Mouse (Mus musculus) neural tube, embryonic 11.5 days (tissue): Measurements from ENCODE around the gene R3hdm4. TPM values are rescaled to one million over a fixed set of nuclear protein-coding genes. Genes with fewer than 3 reads are reported as not detected.

Source experiments
- ATAC-seq: fragments of 200-750 bp; cut with Nextera tagmentation; 2 replicates; pipeline ENCODE4 v1.8.0; 2017; ENCODE audit warnings: moderate number of reproducible peaks, mild to moderate bottlenecking, moderate TSS enrichment, moderate library complexity; ENCODE audit not compliant: insufficient read depth, low FRiP score, low TSS enrichment
- DNase-seq: peaks from one replicate; pipeline ENCODE4 v3.0.0-alpha.2; 2015; ENCODE audit warnings: low spot score
- H3K27ac ChIP-seq: fragments of 300-500 bp; sonication (generic); 2 replicates; pipeline ENCODE4 v1.5.1; 2014; ENCODE audit warnings: low read depth, mild to moderate bottlenecking, low read length
- H3K27me3 ChIP-seq: fragments of 300-500 bp; sonication (generic); 2 replicates; pipeline ENCODE4 v1.6.1; 2014; ENCODE audit warnings: mild to moderate bottlenecking, low read length, mixed read lengths; ENCODE audit not compliant: control insufficient read depth, insufficient read depth
- H3K36me3 ChIP-seq: fragments of 300-500 bp; sonication (generic); 2 replicates; pipeline ENCODE4 v1.6.1; 2014; ENCODE audit warnings: mild to moderate bottlenecking, low read length, moderate library complexity, mixed read lengths; ENCODE audit not compliant: control insufficient read depth, insufficient read depth
- H3K4me1 ChIP-seq: fragments of 300-500 bp; sonication (generic); 2 replicates; pipeline ENCODE4 v1.6.1; 2014; ENCODE audit warnings: low read length, mixed read lengths; ENCODE audit not compliant: control insufficient read depth, insufficient read depth
- H3K4me2 ChIP-seq: fragments of 300-500 bp; sonication (generic); 2 replicates; pipeline ENCODE4 v1.6.1; 2014; ENCODE audit warnings: low read depth, mild to moderate bottlenecking, moderate library complexity
- H3K4me3 ChIP-seq: fragments of 300-500 bp; sonication (generic); 2 replicates; pipeline ENCODE4 v1.5.1; 2014; ENCODE audit warnings: low read depth, low read length
- H3K9ac ChIP-seq: fragments of 300-500 bp; sonication (generic); 2 replicates; pipeline ENCODE4 v1.6.1; 2014; ENCODE audit warnings: mild to moderate bottlenecking, low read length
- H3K9me3 ChIP-seq: fragments of 300-500 bp; sonication (generic); 2 replicates; pipeline ENCODE4 v1.6.1; 2016; ENCODE audit warnings: low read length; ENCODE audit not compliant: control insufficient read depth
- WGBS: fragments of 180-500 bp; shearing (Covaris S2); extraction: QIAGEN DNeasy Blood & Tissue Kit; methylation state at CpG from one replicate; pipeline ENCODE4 v1.1.7; 2014; 5-methylcytosine and 5-hydroxymethylcytosine counted together
- polyA plus RNA-seq: library from polyadenylated mRNA; unstranded; fragments of >200 nt; fragmentation: Nextera tagmentation; extraction: Ambion mirVana; gene quantifications from 2 replicates; pipeline ENCODE4 v1.2.1, GENCODE M21; 2014

The R3hdm4 gene
- polyA plus RNA-seq, 1 experiment from 2014 or later, result 156 TPM

DNA sequence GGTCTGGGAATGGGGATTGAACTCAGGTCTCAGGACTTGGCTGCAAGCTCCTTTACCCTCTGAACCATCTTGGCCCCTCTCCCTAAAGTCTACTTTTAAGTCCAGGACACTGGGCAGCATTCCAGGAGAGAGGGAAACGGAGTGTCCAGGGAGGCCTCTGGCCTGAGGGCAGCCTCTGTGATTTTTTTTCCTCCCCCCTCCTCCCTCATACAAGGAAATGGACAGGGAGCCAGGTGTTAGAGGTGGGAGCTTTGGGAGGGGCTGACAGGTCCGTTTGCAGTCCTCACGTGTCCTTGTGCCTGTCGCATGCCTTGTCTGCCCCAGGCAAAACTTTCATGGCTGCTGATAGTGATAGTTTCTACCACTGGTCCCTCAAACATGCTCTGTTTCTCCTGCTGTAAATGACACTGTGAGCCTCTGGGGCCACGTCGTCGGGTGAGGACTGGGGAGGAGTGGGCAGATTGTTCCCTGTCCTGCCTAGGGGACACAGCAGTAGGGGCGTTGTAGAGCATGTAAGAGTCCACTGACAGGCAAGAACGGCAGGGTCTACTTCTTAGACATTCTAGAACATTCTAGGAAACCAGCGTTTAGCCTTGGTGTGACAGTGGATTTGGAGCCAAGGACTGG is 15.4 kb upstream of the R3hdm4 start:
- no peak overlapping the region for H3K4me2 ChIP-seq
- no peaks in the 10 kb centered on the region for H3K9me3 ChIP-seq
- H3K36me3 ChIP-seq, result peaks cover 3% of the 10 kb centered on the region; the same call in 1 of the 2 replicates
- H3K27me3 ChIP-seq, result no peaks in the 10 kb centered on the region
- H3K4me3 ChIP-seq, result no peak overlapping the region
- 81% methylated on average over 10 of the region's 10 CpGs for WGBS
- H3K4me1 ChIP-seq, result peaks cover 22% of the 10 kb centered on the region
- DNase-seq (no peak), ATAC-seq (no peak)
- H3K27ac ChIP-seq, result no peak overlapping the region
- no peak overlapping the region for H3K9ac ChIP-seq

DNA sequence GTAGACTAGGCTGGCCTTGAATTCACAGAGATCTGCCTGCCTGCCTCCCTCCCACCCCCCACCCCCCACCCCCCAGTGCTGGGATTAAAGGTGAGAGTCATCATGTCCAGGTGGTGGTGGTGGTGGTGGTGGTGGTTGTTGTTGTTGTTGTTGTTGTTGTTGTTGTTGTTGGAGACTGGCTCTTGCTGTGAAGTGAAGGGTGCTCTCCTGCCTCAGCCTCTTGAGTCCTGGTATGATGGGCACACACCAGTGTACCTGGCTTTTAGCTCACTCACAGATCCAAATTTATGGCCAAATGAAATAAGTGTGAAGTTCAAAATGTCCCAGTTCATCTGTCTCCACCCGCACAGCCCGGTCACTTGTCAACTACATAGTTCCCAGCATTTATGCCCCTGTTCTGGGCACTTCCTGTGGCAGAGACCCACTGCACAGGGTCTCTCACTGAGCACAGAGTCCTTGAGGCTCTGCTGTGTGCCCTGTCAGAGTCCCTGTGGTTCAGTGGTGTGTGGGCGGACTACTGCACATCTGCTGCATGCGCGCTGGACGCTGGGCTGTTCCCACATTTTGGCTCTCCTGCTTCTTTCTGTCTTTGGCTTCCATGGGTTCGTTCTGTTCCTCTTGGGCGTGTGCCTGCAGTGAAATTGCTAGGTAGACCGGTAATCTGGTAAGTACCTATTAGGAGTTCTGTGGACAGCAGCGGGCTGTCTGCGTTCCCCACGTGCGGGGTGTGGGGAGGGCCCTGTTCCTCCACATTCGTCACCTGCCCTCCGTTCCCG is 14.0 kb upstream of the R3hdm4 start:
- DNase-seq (no peak), ATAC-seq (no peak)
- Histone ChIP-seq H3K4me2 (no peak overlapping the region), H3K4me3 (no peak overlapping the region), H3K27ac (no peak overlapping the region), H3K4me1 (peaks cover 25% of the 10 kb centered on the region), H3K36me3 (peaks cover 6% of the 10 kb centered on the region), H3K9ac (no peak overlapping the region), H3K9me3 (no peaks in the 10 kb centered on the region), H3K27me3 (no peaks in the 10 kb centered on the region)
- WGBS, result 91% methylated on average over 16 of the region's 16 CpGs

DNA sequence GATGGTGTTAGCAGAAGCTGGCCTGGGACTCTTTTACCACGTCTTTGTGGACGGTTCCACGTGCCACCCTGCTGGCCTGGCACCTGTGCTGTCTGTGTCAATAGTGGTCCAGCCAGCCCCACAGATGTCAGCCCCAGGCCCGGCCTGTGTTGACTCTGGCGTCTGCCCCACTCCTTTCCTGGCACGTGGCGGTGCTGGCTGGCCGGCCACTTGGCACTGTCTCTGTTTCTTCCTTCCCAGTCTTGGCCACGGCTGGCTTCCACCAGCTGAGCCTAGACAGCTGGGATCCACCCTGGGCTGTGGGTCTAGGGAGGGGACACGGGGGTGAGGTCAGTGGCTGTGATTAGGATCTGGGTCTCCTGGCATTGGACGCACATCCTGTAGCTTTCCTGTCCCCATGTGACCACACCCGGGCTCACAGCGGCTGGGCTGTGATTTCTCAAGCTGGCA is 13.3 kb upstream of the R3hdm4 start:
- no peak for ATAC-seq
- DNase-seq, result no peak
- no peak overlapping the region for H3K4me3 ChIP-seq
- H3K4me1 ChIP-seq, result peaks cover 30% of the 10 kb centered on the region
- H3K4me2 ChIP-seq, result no peak overlapping the region
- no peaks in the 10 kb centered on the region for H3K9me3 ChIP-seq
- H3K27ac ChIP-seq, result no peak overlapping the region
- H3K36me3 ChIP-seq, result peaks cover 6% of the 10 kb centered on the region
- WGBS, result 65% methylated on average over 13 of the region's 13 CpGs
- no peaks in the 10 kb centered on the region for H3K27me3 ChIP-seq
- H3K9ac ChIP-seq, result no peak overlapping the region

DNA sequence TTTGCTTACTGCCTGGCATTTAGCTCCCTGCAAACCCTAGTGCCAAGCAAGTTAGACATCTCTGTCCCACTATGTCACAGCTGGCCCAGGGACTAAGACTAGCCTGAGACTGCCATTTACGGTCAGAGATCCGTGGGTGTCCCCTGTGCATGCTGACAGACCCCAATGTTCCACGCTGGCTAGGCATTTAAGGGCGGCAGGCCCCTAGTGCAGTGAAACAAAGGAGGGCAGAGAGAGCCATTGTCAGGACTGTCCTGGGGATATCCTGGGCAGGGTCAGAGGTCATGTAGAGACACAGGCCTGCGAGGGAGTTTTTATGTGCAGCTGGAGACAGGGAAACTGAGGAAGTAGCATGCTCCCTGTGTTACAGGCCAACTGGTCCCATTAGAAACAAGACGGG is 12.9 kb upstream of the R3hdm4 start:
- DNase-seq (no peak), ATAC-seq (no peak)
- Histone ChIP-seq H3K27me3 (no peaks in the 10 kb centered on the region), H3K4me2 (no peak overlapping the region), H3K27ac (no peak overlapping the region), H3K9me3 (no peaks in the 10 kb centered on the region), H3K4me3 (no peak overlapping the region), H3K36me3 (peaks cover 6% of the 10 kb centered on the region), H3K4me1 (peaks cover 34% of the 10 kb centered on the region), H3K9ac (no peak overlapping the region)
- 30% methylated on average over 6 of the region's 6 CpGs for WGBS

DNA sequence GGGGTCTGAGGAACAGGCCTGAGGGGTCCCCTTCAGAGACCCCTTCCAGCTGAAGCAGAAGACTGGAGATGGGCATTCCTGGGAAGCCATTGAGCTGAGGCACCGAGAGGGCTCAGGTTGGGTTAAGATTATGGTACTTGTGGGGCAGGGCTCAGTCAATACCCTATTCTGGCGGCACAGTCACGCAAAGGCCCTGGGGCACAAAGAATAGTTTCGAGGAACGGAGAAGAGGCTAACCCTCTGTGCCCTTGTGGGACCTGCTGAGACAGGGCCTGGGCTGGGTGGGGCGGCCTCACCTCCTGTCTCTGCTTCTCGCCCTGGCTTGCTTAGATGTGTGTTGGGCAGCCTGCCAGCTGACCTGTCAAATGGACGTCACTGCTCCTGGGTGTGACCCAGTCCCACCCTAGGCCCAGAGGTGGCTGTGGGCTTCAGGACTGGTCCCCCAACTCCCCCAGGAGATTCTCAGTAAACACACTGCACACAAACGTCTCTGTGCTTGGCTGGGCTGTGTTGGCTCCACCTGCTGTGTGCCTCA is 12.2 kb upstream of the R3hdm4 start:
- DNase-seq, result no peak
- H3K4me3 ChIP-seq, result no peak overlapping the region
- peaks cover 36% of the 10 kb centered on the region for H3K4me1 ChIP-seq
- WGBS, result 55% methylated on average over 9 of the region's 9 CpGs
- no peak for ATAC-seq
- no peak overlapping the region; the same call in 1 of the 2 replicates for H3K9ac ChIP-seq
- H3K4me2 ChIP-seq, result no peak overlapping the region; the same call in 1 of the 2 replicates
- H3K27ac ChIP-seq, result 0 out of 2 replicates have a peak overlapping the region, but pooled peaks have one; percentile 34
- H3K36me3 ChIP-seq, result peaks cover 6% of the 10 kb centered on the region
- no peaks in the 10 kb centered on the region for H3K9me3 ChIP-seq
- no peaks in the 10 kb centered on the region for H3K27me3 ChIP-seq

DNA sequence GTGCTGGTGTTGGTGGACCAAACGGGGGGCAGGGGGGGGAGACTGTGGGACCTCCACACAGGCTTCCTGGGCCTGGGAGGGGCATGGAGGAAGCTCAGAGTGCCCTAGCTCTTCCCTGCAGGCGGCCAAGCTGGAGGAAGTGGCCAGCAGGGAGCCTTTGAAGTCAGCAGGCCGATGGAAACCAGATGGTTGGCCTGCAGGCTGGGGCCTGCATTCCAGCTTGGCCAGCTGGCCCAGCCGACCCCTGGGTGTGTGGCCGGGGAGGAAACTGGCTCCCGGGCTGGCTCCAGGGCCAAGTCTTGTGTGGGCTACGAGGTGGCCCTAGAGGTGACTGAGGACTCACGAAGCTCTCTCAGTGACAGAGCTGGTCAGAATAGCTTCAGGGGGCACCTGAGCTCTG is 11.7 kb upstream of the R3hdm4 start:
- Histone ChIP-seq H3K27me3 (no peaks in the 10 kb centered on the region), H3K9ac (no peak overlapping the region; the same call in 1 of the 2 replicates), H3K27ac (peak overlapping the region; percentile 23; the same call in 1 of the 2 replicates), H3K4me1 (peaks cover 33% of the 10 kb centered on the region), H3K4me3 (no peak overlapping the region), H3K36me3 (peaks cover 6% of the 10 kb centered on the region), H3K9me3 (no peaks in the 10 kb centered on the region), H3K4me2 (peak overlapping the region; percentile 19)
- DNase-seq (peak; percentile 52), ATAC-seq (no peak)
- 9% methylated on average over 8 of the region's 8 CpGs for WGBS

DNA sequence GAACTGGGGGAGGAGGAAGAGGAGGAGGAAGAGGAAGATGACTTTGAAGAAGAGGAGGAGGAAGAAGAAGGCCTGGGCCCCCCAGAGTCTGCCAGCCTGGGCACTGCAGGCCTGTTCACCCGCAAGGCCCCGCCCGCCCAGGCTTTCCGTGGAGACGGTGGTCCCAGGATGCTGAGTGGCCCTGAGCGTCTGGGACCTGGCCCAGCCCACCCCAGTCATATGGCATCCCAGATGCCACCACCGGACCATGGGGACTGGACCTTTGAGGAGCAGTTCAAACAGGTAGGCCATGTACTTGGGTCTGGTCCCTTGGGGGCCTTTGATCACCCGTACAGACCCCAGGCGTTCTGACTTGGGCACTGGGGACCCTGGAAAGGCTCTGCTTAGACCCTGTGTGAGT is 10.8 kb upstream of the R3hdm4 start:
- no peak overlapping the region for H3K9ac ChIP-seq
- ATAC-seq, result no peak

DNA sequence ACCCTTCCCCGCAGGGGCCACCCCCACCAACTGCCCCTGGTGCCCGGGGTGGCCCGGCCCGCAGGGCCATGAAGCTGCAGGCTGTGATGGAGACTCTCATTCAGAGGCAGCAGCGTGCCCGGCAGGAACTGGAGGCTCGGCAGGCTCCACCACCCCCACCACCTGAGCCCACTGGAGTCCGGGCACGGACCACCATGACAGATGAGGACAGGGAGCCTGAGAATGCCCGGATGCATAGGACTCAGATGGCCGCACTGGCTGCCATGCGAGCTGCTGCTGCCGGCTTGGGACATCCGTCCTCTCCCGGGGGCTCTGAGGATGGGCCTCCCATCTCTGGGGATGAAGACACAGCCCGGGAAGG is 9.8 kb upstream of the R3hdm4 start:
- no peak for ATAC-seq
- 83% methylated on average over 16 of the region's 16 CpGs for WGBS
- Histone ChIP-seq H3K9me3 (no peaks in the 10 kb centered on the region), H3K9ac (no peak overlapping the region), H3K36me3 (peaks cover 6% of the 10 kb centered on the region), H3K4me1 (peaks cover 39% of the 10 kb centered on the region), H3K4me3 (no peak overlapping the region), H3K27me3 (no peaks in the 10 kb centered on the region), H3K4me2 (no peak overlapping the region), H3K27ac (no peak overlapping the region)
- no peak for DNase-seq

More for the DNA sequence above, 10.8 kb upstream of the R3hdm4 start:
- no peak overlapping the region for H3K27ac ChIP-seq
- 82% methylated on average over 9 of the region's 9 CpGs for WGBS
- no peaks in the 10 kb centered on the region for H3K27me3 ChIP-seq
- H3K4me2 ChIP-seq, result no peak overlapping the region
- DNase-seq, result no peak
- no peak overlapping the region for H3K4me3 ChIP-seq
- no peaks in the 10 kb centered on the region for H3K9me3 ChIP-seq
- H3K4me1 ChIP-seq, result peaks cover 33% of the 10 kb centered on the region
- peaks cover 6% of the 10 kb centered on the region for H3K36me3 ChIP-seq
